ENCODE assay signal across 24 mouse cellular contexts in the genomic region with DNA sequence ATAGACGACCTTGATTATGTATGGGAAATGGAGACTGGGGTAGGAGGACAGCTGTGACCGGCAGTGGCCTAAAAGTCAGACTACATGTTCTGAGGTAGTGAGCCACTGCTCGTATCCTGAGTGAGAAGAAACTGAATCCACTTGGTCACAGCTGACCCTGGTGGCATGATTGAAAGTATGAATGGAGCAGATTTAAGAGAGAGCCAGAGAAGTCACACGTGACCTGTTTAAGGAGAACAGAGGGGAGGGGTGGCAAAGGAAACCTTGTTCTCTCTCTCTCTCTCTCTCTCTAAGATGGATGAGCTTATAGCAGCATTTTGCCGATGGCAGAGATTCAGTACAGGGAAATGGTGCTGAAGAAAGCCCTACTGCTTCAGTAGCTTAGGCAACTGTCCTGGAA. TPM values are rescaled to one million over a fixed set of nuclear protein-coding genes. Genes with fewer than 3 reads are reported as not detected.
DNase-seq lines count a peak whose midpoint lies in the region; ATAC-seq and TF ChIP-seq lines count a peak whose summit lies in the region.
"Had no signal": no experiment of that assay in that cellular context is flagged by ENCODE, and none has a peak within 500 bp of the region (broad histone marks: within the 10 kb centered on the region; RNA-seq: fewer than 3 reads in every experiment).

No protein-coding gene starts in this region.

- TF ChIP-seq POLR2A in brain, embryonic 14.5 days (IDR thresholded peaks at IDR 0.05; ENCODE audit: borderline replicate concordance, extremely low read depth, insufficient read depth, insufficient read length, poor library complexity, severe bottlenecking): no peak

- no peaks in the 10 kb centered on the region for H3K36me3 ChIP-seq in hindbrain, embryonic 14.5 days (replicated peaks; ENCODE audit: control insufficient read depth, insufficient read depth)
- H3K36me3 ChIP-seq in neural tube, embryonic 15.5 days: no peaks in the 10 kb centered on the region
- H3K36me3 ChIP-seq: liver, embryonic 13.5 days had no signal

- 0 out of 2 replicates have a peak, but pooled peaks have one; percentile 40 for ATAC-seq in hindbrain, embryonic 14.5 days (ENCODE audit: low FRiP score)
- ATAC-seq in neural tube, embryonic 15.5 days (ENCODE audit: low FRiP score): peak; percentile 22; the same call in 1 of the 2 replicates
- ATAC-seq: intestine, embryonic 16.5 days had no signal

- WGBS in hindbrain, embryonic 14.5 days: 41% methylated on average over 5 of the region's 5 CpGs
- WGBS in neural tube, embryonic 15.5 days: 38% methylated on average over 5 of the region's 5 CpGs

- peak overlapping the region; percentile 11; the same call in 1 of the 2 replicates for H3K9ac ChIP-seq in hindbrain, embryonic 14.5 days
- no peak overlapping the region for H3K9ac ChIP-seq in neural tube, embryonic 15.5 days (replicated peaks)
- H3K9ac ChIP-seq: limb, embryonic 13.5 days; liver, embryonic 13.5 days had no signal

- H3K4me3 ChIP-seq in layer of hippocampus, adult 2 months: peak overlapping the region; percentile 2
- no peak overlapping the region for H3K4me3 ChIP-seq in hindbrain, embryonic 14.5 days (replicated peaks; ENCODE audit: low read length)
- H3K4me3 ChIP-seq in neural tube, embryonic 15.5 days (replicated peaks): no peak overlapping the region
- H3K4me3 ChIP-seq: forebrain, embryonic 10.5 days; limb, embryonic 13.5 days; liver, embryonic 13.5 days; megakaryocyte, embryonic 14.5 days had no signal

- TF ChIP-seq CTCF in layer of hippocampus, adult 2 months (conservative IDR thresholded peaks at IDR 0.05): no peak
- no peak for TF ChIP-seq CTCF in brain, embryonic 14.5 days (IDR thresholded peaks at IDR 0.05; ENCODE audit: borderline replicate concordance, extremely low read depth, insufficient read depth, insufficient read length)

- peaks cover 16% of the 10 kb centered on the region; the same call in 1 of the 2 replicates for H3K4me1 ChIP-seq in hindbrain, embryonic 14.5 days (replicated peaks; ENCODE audit: control insufficient read depth, insufficient read depth, low read length)
- peaks cover 13% of the 10 kb centered on the region for H3K4me1 ChIP-seq in neural tube, embryonic 15.5 days
- H3K4me1 ChIP-seq: forebrain, embryonic 10.5 days; liver, embryonic 13.5 days; megakaryocyte, embryonic 14.5 days had no signal

- no peaks in the 10 kb centered on the region for H3K27me3 ChIP-seq in hindbrain, embryonic 14.5 days (ENCODE audit: control insufficient read depth, insufficient read depth, low read length)
- no peaks in the 10 kb centered on the region for H3K27me3 ChIP-seq in neural tube, embryonic 15.5 days (replicated peaks)
- H3K27me3 ChIP-seq: limb, embryonic 13.5 days; liver, embryonic 13.5 days had no signal

- DNase-seq in layer of hippocampus, adult 2 months (ENCODE audit: low spot score in 2 of 2): no peak
- no peak for DNase-seq in layer of hippocampus, adult 8-10 months (ENCODE audit: low spot score in 2 of 2)
- peak; percentile 27 for DNase-seq in brain, embryonic 14.5 days (ENCODE audit: low read depth)
- no peak for DNase-seq in hindbrain, embryonic 14.5 days (ENCODE audit: low spot score)
- DNase-seq in c-Kit-positive CD71-positive TER-119-positive erythroid progenitor cells, embryonic 14.5 days (ENCODE audit: low spot score): no peak
- no peak for DNase-seq in heart, adult 18-20 months
- DNase-seq: adrenal gland, postnatal 25 days; cerebellum, adult 11-12 months; cerebellum, postnatal 14 days; kidney, adult 9 months; kidney, postnatal 14 days; layer of hippocampus, postnatal 36 days; liver, embryonic 13.5 days; lung, adult 2 months; thymus, adult 18-20 months; thymus, postnatal 4 days had no signal

- H3K9me3 ChIP-seq in hindbrain, embryonic 14.5 days (ENCODE audit: control insufficient read depth, low read length): no peaks in the 10 kb centered on the region
- no peaks in the 10 kb centered on the region for H3K9me3 ChIP-seq in neural tube, embryonic 15.5 days (replicated peaks)
- H3K9me3 ChIP-seq: forebrain, embryonic 10.5 days; limb, embryonic 13.5 days; liver, embryonic 13.5 days; megakaryocyte, embryonic 14.5 days had no signal

- no peak overlapping the region; the same call in 1 of the 2 replicates for H3K4me2 ChIP-seq in hindbrain, embryonic 14.5 days (replicated peaks)
- no peak overlapping the region for H3K4me2 ChIP-seq in neural tube, embryonic 15.5 days
- H3K4me2 ChIP-seq: heart, embryonic 11.5 days; limb, embryonic 13.5 days; liver, embryonic 13.5 days had no signal

- H3K27ac ChIP-seq in layer of hippocampus, adult 2 months: peak overlapping the region; percentile 48; the same call in 1 of the 2 replicates
- H3K27ac ChIP-seq in hindbrain, embryonic 14.5 days: peak overlapping the region; percentile 38; the same call in 1 of the 2 replicates
- H3K27ac ChIP-seq in neural tube, embryonic 15.5 days (replicated peaks): no peak overlapping the region
- H3K27ac ChIP-seq: forebrain, embryonic 10.5 days; limb, embryonic 13.5 days; liver, embryonic 13.5 days had no signal

RNA-seq across cellular contexts. Expression of a gene that starts 13.4 kb away (rescaled TPM):
- 100 to 1,000 TPM; 412 to 418 TPM for total RNA-seq in layer of hippocampus, adult 2 months (2021)
- 100 to 1,000 TPM; 310 to 364 (median 325) TPM for total RNA-seq in layer of hippocampus, adult 8-10 months (2022)
- 63.5 and 90.5 TPM in 2 replicates for polyA plus RNA-seq in brain, embryonic 14.5 days (2012; rRNA removed)
- polyA plus RNA-seq in hindbrain, embryonic 14.5 days (2014; fragmentation: Nextera tagmentation; extraction: Ambion mirVana): 105 and 113 TPM in 2 replicates
- 98.8 and 105 TPM in 2 replicates for polyA plus RNA-seq in neural tube, embryonic 15.5 days (2015; fragmentation: Nextera tagmentation; extraction: Ambion mirVana)
- total RNA-seq in heart, adult 18-20 months (2021): 1 to 10 TPM in 1 of 2 experiments, under 1 TPM in 1; 0.40 to 1.0 TPM
- total RNA-seq: hematopoietic stem cell, adult 5-6 weeks; monocyte, adult 5-6 weeks had no signal

RNA-seq across cellular contexts. Expression of a gene that starts 13.5 kb away (rescaled TPM):
- 10 to 100 TPM; 67.1 to 73.9 TPM for total RNA-seq in layer of hippocampus, adult 2 months (2021)
- total RNA-seq in layer of hippocampus, adult 8-10 months (2022): 10 to 100 TPM; 50.4 to 61.9 (median 59.2) TPM
- polyA plus RNA-seq in brain, embryonic 14.5 days (2012; rRNA removed): 21.5 and 24.4 TPM in 2 replicates
- polyA plus RNA-seq in hindbrain, embryonic 14.5 days (2014; fragmentation: Nextera tagmentation; extraction: Ambion mirVana): 22.5 TPM in 2 replicates
- 22.9 and 25.4 TPM in 2 replicates for polyA plus RNA-seq in neural tube, embryonic 15.5 days (2015; fragmentation: Nextera tagmentation; extraction: Ambion mirVana)
- total RNA-seq in heart, adult 18-20 months (2021): 10 to 100 TPM; 17.7 to 19.0 TPM

Comparison
In these comparisons a context has a peak if more than half of its experiments do, and no peak if none do; other contexts are left out.
1. RNA of a gene that starts 13.4 kb away (total RNA-seq): 412 to 418 TPM in layer of hippocampus, adult 2 months and 310 to 364 TPM in layer of hippocampus, adult 8-10 months; 0.40 to 1.0 TPM in heart, adult 18-20 months; every median in the first group is over 100 times any median in the second.